Mouse (Mus musculus): ENCODE measurements around the gene Uaca. TPM values are rescaled to one million over a fixed set of nuclear protein-coding genes. Genes with fewer than 3 reads are reported as not detected.

Gene Uaca
- polyA plus RNA-seq, 1 experiment from 2014 or later = 15.2 TPM

GRCm38 (mm10) chr9:60843415-60844076 is 49.2 kb downstream of the Uaca start:
- no peak for ATAC-seq (replicated peaks)
- Histone ChIP-seq H3K9ac (replicated peaks) (no peak overlapping the region), H3K4me1 (peaks cover 3% of the 10 kb centered on the region), H3K27ac (replicated peaks) (no peak overlapping the region), H3K27me3 (no peaks in the 10 kb centered on the region), H3K4me3 (no peak overlapping the region), H3K36me3 (no peaks in the 10 kb centered on the region), H3K4me2 (replicated peaks) (no peak overlapping the region), H3K9me3 (no peaks in the 10 kb centered on the region)
- WGBS = 78% methylated on average over 6 of the region's 6 CpGs

- WGBS = 20% methylated on average over 9 of the region's 9 CpGs
- no peak overlapping the region for H3K9ac ChIP-seq (replicated peaks)
These were observed 54.4 kb downstream of the Uaca start for GRCm38 (mm10) chr9:60848730-60849129.

GRCm38 (mm10) chr9:60849986-60850385 is 55.6 kb downstream of the Uaca start:
- Histone ChIP-seq H3K27me3 (no peaks in the 10 kb centered on the region), H3K36me3 (no peaks in the 10 kb centered on the region), H3K9ac (replicated peaks) (no peak overlapping the region), H3K4me2 (replicated peaks) (no peak overlapping the region), H3K4me1 (peaks cover 6% of the 10 kb centered on the region; the same call in 1 of the 2 replicates), H3K4me3 (no peak overlapping the region), H3K9me3 (no peaks in the 10 kb centered on the region), H3K27ac (replicated peaks) (no peak overlapping the region)
- 81% methylated on average over 12 of the region's 12 CpGs for WGBS
- no peak for ATAC-seq (replicated peaks)

More at GRCm38 (mm10) chr9:60848730-60849129, 54.4 kb downstream of the Uaca start:
- no peak overlapping the region for H3K4me3 ChIP-seq
- H3K27ac ChIP-seq (replicated peaks) = no peak overlapping the region
- no peaks in the 10 kb centered on the region for H3K36me3 ChIP-seq
- ATAC-seq (replicated peaks) = no peak
- no peak overlapping the region for H3K4me2 ChIP-seq (replicated peaks)
- H3K9me3 ChIP-seq = no peaks in the 10 kb centered on the region
- H3K4me1 ChIP-seq = peaks cover 6% of the 10 kb centered on the region; the same call in 1 of the 2 replicates
- H3K27me3 ChIP-seq = no peaks in the 10 kb centered on the region

GRCm38 (mm10) chr9:60854196-60854595 is 59.9 kb downstream of the Uaca start:
- 95% methylated on average over 11 of the region's 11 CpGs for WGBS
- Histone ChIP-seq H3K4me3 (no peak overlapping the region), H3K27ac (replicated peaks) (no peak overlapping the region), H3K4me1 (peaks cover 9% of the 10 kb centered on the region; the same call in 1 of the 2 replicates), H3K9me3 (no peaks in the 10 kb centered on the region), H3K9ac (replicated peaks) (no peak overlapping the region), H3K27me3 (no peaks in the 10 kb centered on the region), H3K36me3 (no peaks in the 10 kb centered on the region), H3K4me2 (replicated peaks) (no peak overlapping the region)
- no peak for ATAC-seq (replicated peaks)

- Histone ChIP-seq H3K27me3 (no peaks in the 10 kb centered on the region), H3K27ac (replicated peaks) (no peak overlapping the region), H3K36me3 (no peaks in the 10 kb centered on the region), H3K4me2 (replicated peaks) (no peak overlapping the region), H3K9ac (replicated peaks) (no peak overlapping the region), H3K4me1 (peaks cover 15% of the 10 kb centered on the region; the same call in 1 of the 2 replicates), H3K9me3 (no peaks in the 10 kb centered on the region), H3K4me3 (no peak overlapping the region)
- peak; percentile 89 for ATAC-seq (replicated peaks)
- WGBS = 23% methylated on average over 5 of the region's 5 CpGs
These were observed 63.5 kb downstream of the Uaca start for GRCm38 (mm10) chr9:60857833-60858232.

- WGBS = 36% methylated on average over 11 of the region's 11 CpGs
- Histone ChIP-seq H3K4me2 (replicated peaks) (peak overlapping the region; percentile 15), H3K27ac (replicated peaks) (no peak overlapping the region), H3K36me3 (no peaks in the 10 kb centered on the region), H3K4me1 (peaks cover 15% of the 10 kb centered on the region; the same call in 1 of the 2 replicates), H3K9me3 (no peaks in the 10 kb centered on the region), H3K4me3 (no peak overlapping the region), H3K27me3 (no peaks in the 10 kb centered on the region), H3K9ac (replicated peaks) (no peak overlapping the region)
- peak; percentile 42; the same call in 1 of the 2 replicates for ATAC-seq (replicated peaks)
These were observed 64.1 kb downstream of the Uaca start for GRCm38 (mm10) chr9:60858306-60858960.

- no peak overlapping the region for H3K9ac ChIP-seq (replicated peaks)
- H3K36me3 ChIP-seq = no peaks in the 10 kb centered on the region
- no peak for ATAC-seq (replicated peaks)
- H3K4me3 ChIP-seq = no peak overlapping the region
- no peaks in the 10 kb centered on the region for H3K27me3 ChIP-seq
- no peak overlapping the region for H3K27ac ChIP-seq (replicated peaks)
- no peak overlapping the region for H3K4me2 ChIP-seq (replicated peaks)
- no peaks in the 10 kb centered on the region for H3K9me3 ChIP-seq
- 72% methylated on average over 9 of the region's 9 CpGs for WGBS
- H3K4me1 ChIP-seq = peaks cover 15% of the 10 kb centered on the region; the same call in 1 of the 2 replicates
These were observed 64.7 kb downstream of the Uaca start for GRCm38 (mm10) chr9:60859031-60859430.

GRCm38 (mm10) chr9:60861030-60861429 is 66.7 kb downstream of the Uaca start:
- 68% methylated on average over 5 of the region's 5 CpGs for WGBS
- ATAC-seq (replicated peaks) = no peak
- Histone ChIP-seq H3K27ac (replicated peaks) (no peak overlapping the region), H3K36me3 (no peaks in the 10 kb centered on the region), H3K4me2 (replicated peaks) (no peak overlapping the region), H3K9me3 (no peaks in the 10 kb centered on the region), H3K9ac (replicated peaks) (no peak overlapping the region), H3K27me3 (no peaks in the 10 kb centered on the region), H3K4me1 (peaks cover 19% of the 10 kb centered on the region; the same call in 1 of the 2 replicates), H3K4me3 (no peak overlapping the region)

GRCm38 (mm10) chr9:60864664-60865063 is 70.3 kb downstream of the Uaca start:
- Histone ChIP-seq H3K4me3 (no peak overlapping the region), H3K27ac (replicated peaks) (no peak overlapping the region), H3K4me2 (replicated peaks) (no peak overlapping the region), H3K4me1 (peaks cover 12% of the 10 kb centered on the region), H3K27me3 (no peaks in the 10 kb centered on the region), H3K36me3 (no peaks in the 10 kb centered on the region), H3K9ac (replicated peaks) (no peak overlapping the region), H3K9me3 (no peaks in the 10 kb centered on the region)
- ATAC-seq (replicated peaks) = no peak
- 90% methylated on average over 9 of the region's 9 CpGs for WGBS

- 29% methylated on average over 4 of the region's 4 CpGs for WGBS
- Histone ChIP-seq H3K4me3 (no peak overlapping the region), H3K9ac (replicated peaks) (no peak overlapping the region), H3K9me3 (no peaks in the 10 kb centered on the region), H3K4me1 (peaks cover 23% of the 10 kb centered on the region), H3K27me3 (no peaks in the 10 kb centered on the region), H3K4me2 (replicated peaks) (no peak overlapping the region), H3K27ac (replicated peaks) (no peak overlapping the region), H3K36me3 (no peaks in the 10 kb centered on the region)
- no peak for ATAC-seq (replicated peaks)
These were observed 71.5 kb downstream of the Uaca start for GRCm38 (mm10) chr9:60865866-60866265.

GRCm38 (mm10) chr9:60870451-60870850 is 76.1 kb downstream of the Uaca start:
- Histone ChIP-seq H3K36me3 (no peaks in the 10 kb centered on the region), H3K9ac (replicated peaks) (no peak overlapping the region), H3K4me1 (peaks cover 41% of the 10 kb centered on the region), H3K27me3 (no peaks in the 10 kb centered on the region), H3K9me3 (no peaks in the 10 kb centered on the region), H3K4me3 (no peak overlapping the region), H3K27ac (replicated peaks) (no peak overlapping the region), H3K4me2 (replicated peaks) (no peak overlapping the region)
- 73% methylated on average over 18 of the region's 18 CpGs for WGBS
- ATAC-seq (replicated peaks) = no peak

GRCm38 (mm10) chr9:60870919-60871503 is 76.7 kb downstream of the Uaca start:
- Histone ChIP-seq H3K27ac (replicated peaks) (no peak overlapping the region), H3K9me3 (no peaks in the 10 kb centered on the region), H3K9ac (replicated peaks) (no peak overlapping the region), H3K27me3 (no peaks in the 10 kb centered on the region), H3K4me2 (replicated peaks) (no peak overlapping the region), H3K4me1 (peaks cover 43% of the 10 kb centered on the region), H3K4me3 (no peak overlapping the region), H3K36me3 (no peaks in the 10 kb centered on the region)
- WGBS = 87% methylated on average over 28 of the region's 28 CpGs
- ATAC-seq (replicated peaks) = no peak
